Mouse (Mus musculus): ENCODE measurements at regions not wholly inside any gene's neighbourhood (a gene's known extent, or its start where the extent isn't known, plus 50 kb on each side); places are given as distances from the start of the nearest gene placed in this dataset.
"Not testable (repeated sequence)": the region's sequence is repeated elsewhere in the genome, so short reads cannot be mapped to it uniquely, and the experiment has no call there.

DNA sequence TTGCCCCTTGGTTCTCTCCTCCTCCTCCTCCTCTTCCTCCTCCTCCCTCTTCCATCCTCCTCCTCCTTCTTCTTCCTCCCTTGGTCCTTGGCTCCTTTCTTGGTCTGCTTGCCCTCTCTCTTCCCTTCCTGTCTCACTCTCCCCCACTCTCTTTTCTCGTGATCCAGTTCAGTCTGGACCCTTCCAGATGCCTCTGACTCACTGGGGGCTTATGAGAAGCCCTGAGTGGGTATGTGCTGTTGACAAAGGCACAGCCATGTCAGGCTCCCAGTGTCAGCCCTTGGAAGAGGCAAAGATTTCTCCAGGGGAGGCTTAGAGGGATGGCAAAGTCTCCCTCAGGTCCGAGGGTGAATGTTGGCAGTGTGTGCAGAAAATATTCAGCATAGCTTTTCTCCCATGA, 78.0 kb downstream of the Tmem17 start:
- Histone ChIP-seq H3K4me3 (ENCODE audit: low read depth, low read length) (no peak overlapping the region), H3K9me3 (ENCODE audit: low read depth, low read length) (no peaks in the 10 kb centered on the region), H3K4me2 (no peak overlapping the region), H3K9ac (no peak overlapping the region), H3K27me3 (ENCODE audit: insufficient read depth, low read length) (no peaks in the 10 kb centered on the region), H3K36me3 (ENCODE audit: insufficient read depth) (no peaks in the 10 kb centered on the region), H3K4me1 (ENCODE audit: insufficient read depth) (peaks cover 21% of the 10 kb centered on the region), H3K27ac (ENCODE audit: low read depth) (no peak overlapping the region)
- DNase-seq (no peak), ATAC-seq (ENCODE audit: insufficient read depth) (no peak)
- 49% methylated on average over 2 of the region's 2 CpGs for whole genome bisulfite sequencing
- no peak for TF ChIP-seq CTCF (IDR thresholded peaks at IDR 0.05; ENCODE audit: low read depth)

DNA sequence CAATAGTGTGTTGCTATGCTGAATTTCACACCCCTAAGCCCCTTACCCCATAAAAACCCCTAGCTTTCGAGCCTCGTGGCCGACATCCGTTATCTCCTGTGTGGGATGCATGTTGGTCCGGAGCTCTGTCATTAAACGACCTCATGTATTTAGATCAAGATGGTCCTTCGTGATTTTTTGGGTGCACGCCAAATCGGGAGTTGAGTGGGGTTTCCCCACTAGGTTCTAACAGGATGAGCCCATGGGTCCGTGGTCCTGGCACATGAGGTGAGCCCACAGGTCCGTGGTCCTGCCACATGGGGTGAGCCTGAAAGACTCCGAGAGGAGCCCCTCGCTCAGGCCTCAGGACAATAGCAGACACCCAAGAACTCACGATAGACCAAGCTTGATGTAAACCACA, 79.2 kb downstream of the Tmem17 start:
- H3K9ac ChIP-seq; H3K4me2 ChIP-seq; H3K4me3 ChIP-seq (ENCODE audit: low read depth, low read length); H3K27me3 ChIP-seq (ENCODE audit: insufficient read depth, low read length); DNase-seq; H3K9me3 ChIP-seq (ENCODE audit: low read depth, low read length); H3K36me3 ChIP-seq (ENCODE audit: insufficient read depth); H3K27ac ChIP-seq (ENCODE audit: low read depth); ATAC-seq (ENCODE audit: insufficient read depth): not testable (repeated sequence)
- H3K4me1 ChIP-seq (ENCODE audit: insufficient read depth) = peaks cover 15% of the 10 kb centered on the region
- 84% methylated on average over 14 of the region's 14 CpGs for WGBS

DNA sequence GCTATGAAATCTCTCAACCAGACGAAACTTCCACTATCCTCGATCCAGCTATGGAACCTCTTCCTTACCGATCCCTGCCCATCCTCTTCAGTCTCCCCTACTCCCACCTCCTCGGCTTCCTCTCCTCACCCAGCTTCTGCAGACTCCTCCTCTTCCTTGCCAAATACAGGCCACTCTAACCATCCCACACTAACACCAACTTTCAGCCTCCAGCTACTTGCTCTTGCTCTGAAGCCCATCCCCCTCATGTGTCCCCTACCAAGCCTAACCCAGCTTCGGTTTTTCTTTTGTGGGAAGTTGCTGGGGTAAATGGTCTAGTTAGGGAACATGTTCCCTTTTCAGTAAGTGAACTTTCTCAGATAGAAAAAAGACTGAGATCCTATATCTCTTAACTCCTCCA, 80.8 kb downstream of the Tmem17 start:
- peaks cover 10% of the 10 kb centered on the region for H3K4me1 ChIP-seq (ENCODE audit: insufficient read depth)

DNA sequence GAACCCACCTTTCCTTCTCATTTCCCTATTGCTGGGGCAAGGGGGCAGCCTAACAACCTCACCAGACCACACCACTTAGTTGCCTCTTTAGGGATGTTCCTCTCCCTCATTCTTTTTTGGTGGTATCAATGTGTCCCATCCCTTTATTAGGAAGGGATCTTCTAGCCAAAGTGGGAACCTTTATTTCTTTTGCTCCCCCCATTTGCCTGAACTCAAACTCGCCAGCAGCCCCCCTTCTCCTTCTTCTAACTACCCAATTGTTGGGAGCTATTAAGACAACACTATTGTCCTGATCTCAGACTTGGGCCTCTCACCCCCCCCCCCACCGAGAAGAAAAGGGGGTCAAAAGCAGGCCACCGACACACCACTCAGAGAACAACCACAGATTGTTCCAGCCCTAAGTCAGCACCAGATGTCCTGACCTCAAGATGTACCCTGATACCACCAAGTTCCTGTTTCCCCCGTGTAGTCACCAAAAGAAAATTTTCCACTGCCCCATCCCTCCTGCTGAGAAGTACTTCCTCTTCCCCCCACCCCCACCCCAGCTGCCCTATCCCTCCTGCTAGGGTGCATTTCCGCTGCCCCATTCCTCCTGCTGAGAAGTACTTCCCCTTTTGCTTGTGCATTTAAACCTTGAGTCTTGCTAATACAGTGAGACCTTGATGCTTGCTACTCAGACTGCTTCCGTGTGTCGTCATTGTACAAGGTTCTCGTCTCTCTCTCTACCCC, 84.4 kb downstream of the Tmem17 start:
- no peak overlapping the region for H3K4me2 ChIP-seq
- no peak overlapping the region for H3K4me3 ChIP-seq (ENCODE audit: low read depth, low read length)
- no peak for ATAC-seq (ENCODE audit: insufficient read depth)
- no peak overlapping the region for H3K27ac ChIP-seq (ENCODE audit: low read depth)
- no peaks in the 10 kb centered on the region for H3K27me3 ChIP-seq (ENCODE audit: insufficient read depth, low read length)
- no peaks in the 10 kb centered on the region for H3K9me3 ChIP-seq (ENCODE audit: low read depth, low read length)
- H3K9ac ChIP-seq = no peak overlapping the region
- DNase-seq = no peak
- 89% methylated on average over 8 of the region's 8 CpGs for WGBS
- H3K4me1 ChIP-seq (ENCODE audit: insufficient read depth) = no peaks in the 10 kb centered on the region
- TF ChIP-seq CTCF (IDR thresholded peaks at IDR 0.05; ENCODE audit: low read depth) = no peak
- no peaks in the 10 kb centered on the region for H3K36me3 ChIP-seq (ENCODE audit: insufficient read depth)

More for the DNA sequence above, 80.8 kb downstream of the Tmem17 start:
- no peak overlapping the region for H3K4me3 ChIP-seq (ENCODE audit: low read depth, low read length)
- DNase-seq (no peak), ATAC-seq (ENCODE audit: insufficient read depth) (no peak)
- H3K9ac ChIP-seq = no peak overlapping the region
- WGBS = 84% methylated on average over 5 of the region's 5 CpGs
- no peak for TF ChIP-seq CTCF (IDR thresholded peaks at IDR 0.05; ENCODE audit: low read depth)
- H3K9me3 ChIP-seq (ENCODE audit: low read depth, low read length) = no peaks in the 10 kb centered on the region
- H3K4me2 ChIP-seq = no peak overlapping the region
- H3K27ac ChIP-seq (ENCODE audit: low read depth) = no peak overlapping the region
- H3K27me3 ChIP-seq (ENCODE audit: insufficient read depth, low read length) = no peaks in the 10 kb centered on the region
- H3K36me3 ChIP-seq (ENCODE audit: insufficient read depth) = no peaks in the 10 kb centered on the region

DNA sequence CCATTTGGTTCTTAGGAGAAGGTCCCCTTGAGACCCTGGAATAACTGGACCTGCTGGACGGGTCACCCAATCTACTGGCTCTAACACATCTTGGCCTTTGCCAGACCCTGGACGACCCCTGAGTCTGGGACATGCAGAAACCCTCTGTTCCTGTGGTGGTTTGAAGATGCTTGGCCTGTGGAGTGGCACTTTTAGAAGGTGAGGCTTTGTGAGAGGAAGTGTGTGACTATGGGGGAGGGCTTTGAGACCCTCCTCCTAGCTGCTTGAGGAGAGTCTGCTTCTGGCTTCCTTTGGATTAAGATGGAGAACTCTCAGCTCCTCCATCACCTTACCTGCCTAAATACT, 84.9 kb downstream of the Tmem17 start:
- H3K27me3 ChIP-seq (ENCODE audit: insufficient read depth, low read length) = no peaks in the 10 kb centered on the region
- WGBS = 84% methylated on average over 2 of the region's 2 CpGs
- H3K36me3 ChIP-seq (ENCODE audit: insufficient read depth) = no peaks in the 10 kb centered on the region
- no peak overlapping the region for H3K9ac ChIP-seq
- no peaks in the 10 kb centered on the region; the same call in 1 of the 2 replicates for H3K4me1 ChIP-seq (ENCODE audit: insufficient read depth)
- no peak overlapping the region for H3K4me2 ChIP-seq
- H3K4me3 ChIP-seq (ENCODE audit: low read depth, low read length) = no peak overlapping the region
- H3K27ac ChIP-seq (ENCODE audit: low read depth) = no peak overlapping the region
- H3K9me3 ChIP-seq (ENCODE audit: low read depth, low read length) = no peaks in the 10 kb centered on the region
- ATAC-seq (ENCODE audit: insufficient read depth) (no peak), DNase-seq (no peak)
- no peak for TF ChIP-seq CTCF (IDR thresholded peaks at IDR 0.05; ENCODE audit: low read depth)

DNA sequence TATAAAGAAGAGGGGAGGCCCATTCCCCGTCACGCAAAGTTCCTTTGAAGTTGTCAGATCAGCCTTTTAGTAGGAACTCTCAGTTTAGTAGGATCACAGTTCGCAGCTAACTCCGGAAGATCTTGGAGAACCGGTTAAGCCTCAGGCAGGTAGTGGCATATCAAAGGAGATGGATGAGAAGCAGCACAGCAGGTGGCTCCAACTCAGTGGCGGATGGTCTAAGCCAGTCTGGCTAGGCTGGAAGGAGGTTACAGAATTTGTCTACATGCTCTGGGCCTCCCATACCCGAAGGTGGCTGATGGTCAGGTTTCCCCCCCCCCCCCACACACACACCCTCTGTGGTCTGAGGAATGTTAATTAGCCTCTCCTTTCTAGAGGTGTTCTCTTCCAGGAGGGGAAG, 88.5 kb downstream of the Tmem17 start:
- ATAC-seq (ENCODE audit: insufficient read depth) = no peak
- no peak overlapping the region for H3K9ac ChIP-seq
- no peak for DNase-seq
- no peak for TF ChIP-seq CTCF (IDR thresholded peaks at IDR 0.05; ENCODE audit: low read depth)
- no peaks in the 10 kb centered on the region for H3K36me3 ChIP-seq (ENCODE audit: insufficient read depth)
- no peaks in the 10 kb centered on the region for H3K9me3 ChIP-seq (ENCODE audit: low read depth, low read length)
- WGBS = 54% methylated on average over 7 of the region's 7 CpGs
- no peaks in the 10 kb centered on the region; the same call in 1 of the 2 replicates for H3K4me1 ChIP-seq (ENCODE audit: insufficient read depth)
- H3K4me2 ChIP-seq = no peak overlapping the region
- no peak overlapping the region for H3K4me3 ChIP-seq (ENCODE audit: low read depth, low read length)
- no peak overlapping the region for H3K27ac ChIP-seq (ENCODE audit: low read depth)
- no peaks in the 10 kb centered on the region for H3K27me3 ChIP-seq (ENCODE audit: insufficient read depth, low read length)

DNA sequence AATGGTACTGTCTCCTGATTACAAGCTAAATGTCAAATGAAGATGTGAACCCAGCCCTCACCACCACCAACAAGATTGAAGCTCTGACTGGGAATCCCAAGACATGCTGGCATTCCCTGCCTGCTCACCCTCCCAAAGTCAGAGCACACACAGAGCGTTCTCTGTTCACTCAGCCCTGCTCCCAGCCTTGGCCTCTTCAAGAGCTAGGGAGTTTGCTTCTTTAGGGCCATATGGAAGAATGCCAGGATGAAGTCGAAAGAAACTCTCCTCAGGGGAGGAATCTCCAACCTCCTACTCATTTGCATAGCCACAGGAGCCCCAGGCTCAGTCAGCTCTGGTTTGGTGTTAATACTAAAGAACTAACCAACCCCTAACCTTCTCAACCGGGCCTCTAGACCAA, 90.1 kb downstream of the Tmem17 start:
- peak; percentile 77; the same call in 1 of the 2 replicates for ATAC-seq (ENCODE audit: insufficient read depth)
- Histone ChIP-seq H3K4me3 (ENCODE audit: low read depth, low read length) (no peak overlapping the region), H3K27me3 (ENCODE audit: insufficient read depth, low read length) (no peaks in the 10 kb centered on the region), H3K9ac (no peak overlapping the region), H3K4me1 (ENCODE audit: insufficient read depth) (no peaks in the 10 kb centered on the region; the same call in 1 of the 2 replicates), H3K4me2 (no peak overlapping the region), H3K36me3 (ENCODE audit: insufficient read depth) (no peaks in the 10 kb centered on the region), H3K27ac (ENCODE audit: low read depth) (no peak overlapping the region), H3K9me3 (ENCODE audit: low read depth, low read length) (no peaks in the 10 kb centered on the region)
- 11% methylated on average over 3 of the region's 3 CpGs for WGBS
- peak; percentile 81 for DNase-seq
- no peak for TF ChIP-seq CTCF (IDR thresholded peaks at IDR 0.05; ENCODE audit: low read depth)

Measured in lung, embryonic 14.5 days (tissue).